In the genomic region with DNA sequence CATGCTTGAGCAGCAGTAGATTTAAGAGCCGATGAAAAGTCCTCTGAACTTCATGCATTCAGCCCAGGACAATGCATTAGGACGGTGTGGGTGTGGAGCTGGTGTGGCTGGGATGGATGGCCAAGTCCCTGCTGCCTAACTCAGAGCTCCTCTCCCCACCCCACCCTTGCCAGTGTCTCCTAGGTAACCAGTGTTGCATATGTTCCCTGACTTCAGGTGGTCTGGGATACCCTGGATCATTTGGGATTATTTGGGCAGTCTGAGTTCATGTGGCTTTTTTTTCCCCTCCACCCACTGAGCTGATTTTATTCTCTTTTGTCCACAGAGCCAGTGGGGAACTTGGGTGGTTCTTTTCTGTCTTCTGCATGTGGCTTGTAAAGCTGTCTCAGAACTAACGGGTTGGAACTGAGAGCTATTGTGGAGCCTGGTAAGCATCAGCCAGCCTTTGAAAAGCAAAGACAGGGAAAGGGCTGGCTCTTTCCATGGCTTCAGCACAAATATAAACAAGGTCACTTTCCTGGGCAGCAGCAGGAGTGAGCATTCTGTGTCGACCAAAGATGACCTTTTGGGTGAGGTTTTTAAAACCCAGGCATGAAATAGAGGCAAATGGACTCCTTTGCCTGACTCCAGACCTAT, we compare ENCODE assay signal across 9 mouse cellular contexts.
DNase-seq lines count a peak whose midpoint lies in the region; ATAC-seq and TF ChIP-seq lines count a peak whose summit lies in the region.
"Had no signal": no experiment of that assay in that cellular context is flagged by ENCODE, and none has a peak within 500 bp of the region (broad histone marks: within the 10 kb centered on the region; RNA-seq: fewer than 3 reads in every experiment).

No protein-coding gene starts in this region.

- TF ChIP-seq CTCF in hindbrain, postnatal 0 days (IDR thresholded peaks at IDR 0.05; ENCODE audit: low read depth) = no peak

- peak; percentile 74 for ATAC-seq in neural tube, embryonic 11.5 days (ENCODE audit: insufficient read depth, low FRiP score, low TSS enrichment)
- peak; percentile 80 for ATAC-seq in forebrain, embryonic 11.5 days (replicated peaks; ENCODE audit: low FRiP score)
- ATAC-seq in hindbrain, postnatal 0 days = peak; percentile 69; the same call in 1 of the 2 replicates
- no peak for ATAC-seq in stomach, embryonic 14.5 days (ENCODE audit: insufficient number of reproducible peaks, insufficient read depth, low FRiP score, low read depth)
- ATAC-seq in monocyte, adult 5-6 weeks (replicated peaks; ENCODE audit: insufficient number of reproducible peaks, low FRiP score, low TSS enrichment, poor library complexity, severe bottlenecking) = no peak

- no peak overlapping the region for H3K27ac ChIP-seq in neural tube, embryonic 11.5 days (ENCODE audit: low read depth, low read length)
- H3K27ac ChIP-seq in forebrain, embryonic 11.5 days (ENCODE audit: low read depth, low read length) = no peak overlapping the region
- no peak overlapping the region for H3K27ac ChIP-seq in hindbrain, postnatal 0 days
- peak overlapping the region; percentile 40; the same call in 1 of the 2 replicates for H3K27ac ChIP-seq in stomach, embryonic 14.5 days (ENCODE audit: low read length)
- H3K27ac ChIP-seq: embryonic facial prominence, embryonic 15.5 days had no signal

- no peaks in the 10 kb centered on the region for H3K9me3 ChIP-seq in neural tube, embryonic 11.5 days (ENCODE audit: control insufficient read depth, low read length)
- H3K9me3 ChIP-seq in forebrain, embryonic 11.5 days (ENCODE audit: control insufficient read depth, low read length) = no peaks in the 10 kb centered on the region
- H3K9me3 ChIP-seq in hindbrain, postnatal 0 days (ENCODE audit: low read length) = no peaks in the 10 kb centered on the region
- H3K9me3 ChIP-seq in stomach, embryonic 14.5 days (ENCODE audit: control insufficient read depth, low read depth, low read length) = no peaks in the 10 kb centered on the region
- H3K9me3 ChIP-seq: embryonic facial prominence, embryonic 15.5 days had no signal

- peak; percentile 24 for DNase-seq in neural tube, embryonic 11.5 days (ENCODE audit: low spot score)
- DNase-seq in neural tube, embryonic 10.5 days (ENCODE audit: extremely low spot score, low spot score) = no peak
- DNase-seq in forebrain, embryonic 11.5 days (ENCODE audit: low spot score) = no peak
- DNase-seq in hindbrain, postnatal 0 days (ENCODE audit: low spot score) = peak; percentile 20
- no peak for DNase-seq in spleen, adult 12 weeks (ENCODE audit: low spot score)
- DNase-seq in left cerebral cortex, adult 18-20 months (ENCODE audit: low spot score in 2 of 2) = no peak

- H3K4me3 ChIP-seq in neural tube, embryonic 11.5 days (ENCODE audit: low read depth, low read length) = no peak overlapping the region
- no peak overlapping the region for H3K4me3 ChIP-seq in forebrain, embryonic 11.5 days (ENCODE audit: low read depth, low read length)
- H3K4me3 ChIP-seq in hindbrain, postnatal 0 days (ENCODE audit: low read length) = no peak overlapping the region
- H3K4me3 ChIP-seq in stomach, embryonic 14.5 days (ENCODE audit: low read depth, low read length) = no peak overlapping the region
- H3K4me3 ChIP-seq: embryonic facial prominence, embryonic 15.5 days had no signal

- 15% methylated on average over 4 of the region's 4 CpGs for WGBS in neural tube, embryonic 11.5 days
- 11% methylated on average over 4 of the region's 4 CpGs for WGBS in forebrain, embryonic 11.5 days
- WGBS in hindbrain, postnatal 0 days = 6% methylated on average over 4 of the region's 4 CpGs
- 18% methylated on average over 4 of the region's 4 CpGs for WGBS in stomach, embryonic 14.5 days

- no peak overlapping the region for H3K9ac ChIP-seq in neural tube, embryonic 11.5 days (ENCODE audit: low read length)
- H3K9ac ChIP-seq in forebrain, embryonic 11.5 days (ENCODE audit: low read length) = no peak overlapping the region
- no peak overlapping the region for H3K9ac ChIP-seq in hindbrain, postnatal 0 days (replicated peaks; ENCODE audit: low read length)
- H3K9ac ChIP-seq in stomach, embryonic 14.5 days (replicated peaks; ENCODE audit: low read depth, low read length) = no peak overlapping the region
- H3K9ac ChIP-seq: embryonic facial prominence, embryonic 15.5 days had no signal

- H3K36me3 ChIP-seq in neural tube, embryonic 11.5 days (ENCODE audit: control insufficient read depth, insufficient read depth, low read length) = no peaks in the 10 kb centered on the region
- no peaks in the 10 kb centered on the region for H3K36me3 ChIP-seq in forebrain, embryonic 11.5 days (ENCODE audit: control insufficient read depth, insufficient read depth, low read length)
- no peaks in the 10 kb centered on the region for H3K36me3 ChIP-seq in hindbrain, postnatal 0 days (ENCODE audit: insufficient read depth, low read length)
- H3K36me3 ChIP-seq in stomach, embryonic 14.5 days (ENCODE audit: control insufficient read depth, insufficient read depth, low read length) = no peaks in the 10 kb centered on the region
- H3K36me3 ChIP-seq: embryonic facial prominence, embryonic 15.5 days had no signal

- H3K27me3 ChIP-seq in neural tube, embryonic 11.5 days (ENCODE audit: control insufficient read depth, insufficient read depth, low read length) = no peaks in the 10 kb centered on the region
- H3K27me3 ChIP-seq in forebrain, embryonic 11.5 days (ENCODE audit: control insufficient read depth, insufficient read depth, low read length) = no peaks in the 10 kb centered on the region; the same call in 1 of the 2 replicates
- no peaks in the 10 kb centered on the region for H3K27me3 ChIP-seq in hindbrain, postnatal 0 days (ENCODE audit: insufficient read depth, low read length)
- no peaks in the 10 kb centered on the region for H3K27me3 ChIP-seq in stomach, embryonic 14.5 days (ENCODE audit: control insufficient read depth, insufficient read depth, low read length)

- no peaks in the 10 kb centered on the region for H3K4me1 ChIP-seq in neural tube, embryonic 11.5 days (ENCODE audit: control insufficient read depth, insufficient read depth, low read length)
- H3K4me1 ChIP-seq in forebrain, embryonic 11.5 days (replicated peaks; ENCODE audit: control insufficient read depth, insufficient read depth, low read length) = no peaks in the 10 kb centered on the region; the same call in 1 of the 2 replicates
- 0 out of 2 replicates have a peak, but pooled peaks cover 6% of the 10 kb centered on the region for H3K4me1 ChIP-seq in hindbrain, postnatal 0 days (ENCODE audit: insufficient read depth, low read length)
- H3K4me1 ChIP-seq in stomach, embryonic 14.5 days (ENCODE audit: control insufficient read depth, insufficient read depth, low read length) = peaks cover 8% of the 10 kb centered on the region

- H3K4me2 ChIP-seq in neural tube, embryonic 11.5 days (ENCODE audit: low read depth) = no peak overlapping the region
- no peak overlapping the region for H3K4me2 ChIP-seq in forebrain, embryonic 11.5 days (ENCODE audit: low read depth, low read length, severe bottlenecking)
- H3K4me2 ChIP-seq in hindbrain, postnatal 0 days (ENCODE audit: low read depth, low read length) = no peak overlapping the region
- H3K4me2 ChIP-seq in stomach, embryonic 14.5 days (replicated peaks; ENCODE audit: low read depth, low read length) = no peak overlapping the region
- H3K4me2 ChIP-seq: embryonic facial prominence, embryonic 15.5 days had no signal

Comparison
In these comparisons a context has a peak if more than half of its experiments do, and no peak if none do; other contexts are left out.
1. DNase-seq: peak in neural tube, embryonic 11.5 days (single experiment) and hindbrain, postnatal 0 days (single experiment); none in neural tube, embryonic 10.5 days (single experiment), forebrain, embryonic 11.5 days (single experiment), spleen, adult 12 weeks (single experiment) and left cerebral cortex, adult 18-20 months (0 of 2).
2. ATAC-seq: peak in neural tube, embryonic 11.5 days (single experiment), forebrain, embryonic 11.5 days (single experiment) and hindbrain, postnatal 0 days (single experiment); none in stomach, embryonic 14.5 days (single experiment) and monocyte, adult 5-6 weeks (single experiment).